Mouse (Mus musculus) CH12.LX (cell line): Measurements from ENCODE around the gene Knl1.

Source experiments
- CTCF ChIP-seq, 2 experiments: IDR thresholded peaks in 1 of 2; conservative IDR thresholded peaks in 1 of 2; 2 replicates each; pipeline ENCODE4 v1.5.1; 2011 to 2012; ENCODE audit warnings: low read depth in 2 of 2, low read length in 2 of 2, improper control_type of control experiment in 1 of 2, inconsistent platforms in 1 of 2, mild to moderate bottlenecking in 1 of 2, moderate library complexity in 1 of 2
- GABPA ChIP-seq: IDR thresholded peaks from 2 replicates; pipeline ENCODE4 v1.6.1; 2012; ENCODE audit warnings: low read depth, low read length, improper control_type of control experiment, inconsistent platforms; ENCODE audit not compliant: insufficient replicate concordance
- MAX ChIP-seq: IDR thresholded peaks from 2 replicates; pipeline ENCODE4 v1.6.1; 2011; ENCODE audit warnings: low read length, improper control_type of control experiment
- TBP ChIP-seq: conservative IDR thresholded peaks from 2 replicates; pipeline ENCODE4 v1.6.1; 2011; ENCODE audit warnings: low read depth, low read length, improper control_type of control experiment

DNA sequence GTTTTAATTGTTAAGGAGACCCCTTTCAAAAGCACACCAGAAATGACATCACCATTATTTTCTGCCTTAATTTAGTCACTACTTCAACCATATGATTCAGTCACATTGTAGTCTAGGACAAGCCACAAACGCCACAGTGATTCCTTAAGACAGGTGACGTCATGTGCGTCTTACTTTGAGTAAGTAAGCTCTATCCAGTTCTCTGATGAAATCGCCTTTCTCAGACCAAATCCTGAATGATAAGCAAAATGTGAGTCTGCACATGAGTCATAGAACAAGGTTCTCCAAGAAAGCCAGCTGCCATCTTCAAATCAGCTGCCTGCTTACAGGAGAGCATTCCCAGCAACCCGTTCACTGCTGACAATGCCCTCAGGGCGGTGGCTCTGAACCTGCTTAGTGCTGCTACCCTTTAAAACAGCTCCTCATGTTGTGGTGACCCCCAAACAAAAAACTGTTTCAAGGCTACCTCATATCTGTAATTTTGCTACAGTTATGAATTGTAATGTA is 23.7 kb upstream of the Knl1 start:
- TF ChIP-seq CTCF (conservative IDR thresholded peaks at IDR 0.05 in 1 of 2, IDR thresholded peaks at IDR 0.05 in 1 of 2; ENCODE audit: low read depth in 2 of 2, low read length in 2 of 2) (no peak), GABPA (no peak), TBP (no peak), MAX (no peak)
